Mouse (Mus musculus) myocyte (in vitro differentiated cells): Measurements from ENCODE around the gene Cd86. TPM values are rescaled to one million over a fixed set of nuclear protein-coding genes. Genes with fewer than 3 reads are reported as not detected.

Source experiments
- H3K27me3 ChIP-seq: one replicate; pipeline ENCODE4 v1.6.1; 2011; ENCODE audit not compliant: control insufficient read depth, insufficient read depth, insufficient read length
- H3K36me3 ChIP-seq: one replicate; pipeline ENCODE4 v1.6.1; 2011; ENCODE audit not compliant: control insufficient read depth, insufficient read depth
- H3K4me2 ChIP-seq: one replicate; pipeline ENCODE4 v1.6.1; 2011; ENCODE audit warnings: low read depth, control low read depth
- H3K4me3 ChIP-seq: one replicate; pipeline ENCODE4 v1.5.1; 2011; ENCODE audit warnings: mild to moderate bottlenecking, control low read depth, moderate library complexity
- H3K79me2 ChIP-seq: one replicate; pipeline ENCODE4 v1.6.1; 2011; ENCODE audit not compliant: control insufficient read depth, insufficient read depth
- H3ac ChIP-seq: one replicate; pipeline ENCODE4 v1.6.1; 2011; ENCODE audit not compliant: control insufficient read depth, insufficient read length
- CEBPB ChIP-seq: IDR thresholded peaks from 2 replicates; pipeline ENCODE4 v1.6.1; 2011; ENCODE audit warnings: mild to moderate bottlenecking, moderate library complexity; ENCODE audit not compliant: poor library complexity, insufficient read depth, severe bottlenecking
- E2F4 ChIP-seq: IDR thresholded peaks from one replicate; pipeline ENCODE4 v1.6.1; 2011; ENCODE audit warnings: mild to moderate bottlenecking, control low read depth, moderate library complexity; ENCODE audit not compliant: insufficient read depth
- MAX ChIP-seq: IDR thresholded peaks from one replicate; pipeline ENCODE4 v1.6.1; 2011; ENCODE audit warnings: low read depth, mild to moderate bottlenecking, control low read depth
- MYOD1 ChIP-seq, 3 experiments: IDR thresholded peaks; one replicate each; pipeline ENCODE4 v1.6.1; 2011; ENCODE audit warnings: control low read depth in 2 of 3, low read depth in 2 of 3, mild to moderate bottlenecking in 2 of 3, moderate library complexity in 1 of 3; ENCODE audit not compliant: insufficient read length in 2 of 3, control insufficient read depth in 1 of 3
- MYOG ChIP-seq, 3 experiments: IDR thresholded peaks; one replicate each; pipeline ENCODE4 v1.6.1; 2011; ENCODE audit warnings: control low read depth in 2 of 3, low read depth in 2 of 3, mild to moderate bottlenecking in 2 of 3; ENCODE audit not compliant: insufficient read length in 2 of 3, control insufficient read depth in 1 of 3, insufficient read depth in 1 of 3
- POLR2A ChIP-seq: IDR thresholded peaks from one replicate; pipeline ENCODE4 v1.6.1; 2011; ENCODE audit warnings: low read depth, mild to moderate bottlenecking, control low read depth, moderate library complexity; ENCODE audit not compliant: insufficient read length
- POLR2AphosphoS2 ChIP-seq: IDR thresholded peaks from one replicate; pipeline ENCODE4 v1.6.1; 2011; ENCODE audit warnings: low read depth, control low read depth; ENCODE audit not compliant: insufficient read length
- REST ChIP-seq: IDR thresholded peaks from one replicate; pipeline ENCODE4 v1.6.1; 2011; ENCODE audit warnings: mild to moderate bottlenecking, control low read depth, moderate library complexity; ENCODE audit not compliant: insufficient read depth, insufficient read length
- SRF ChIP-seq: IDR thresholded peaks from one replicate; pipeline ENCODE4 v1.6.1; 2011; ENCODE audit warnings: low read depth; ENCODE audit not compliant: control insufficient read depth, insufficient read length
- TCF12 ChIP-seq: IDR thresholded peaks from one replicate; pipeline ENCODE4 v1.6.1; 2011; ENCODE audit warnings: mild to moderate bottlenecking, control low read depth; ENCODE audit not compliant: poor library complexity, insufficient read depth, severe bottlenecking
- TCF3 ChIP-seq: IDR thresholded peaks from one replicate; pipeline ENCODE4 v1.6.1; 2011; ENCODE audit warnings: low read depth, control low read depth; ENCODE audit not compliant: insufficient read length
- USF1 ChIP-seq: IDR thresholded peaks from one replicate; pipeline ENCODE4 v1.6.1; 2011; ENCODE audit warnings: low read depth, mild to moderate bottlenecking, control low read depth, moderate library complexity
- polyA plus RNA-seq: library from polyadenylated mRNA; unstranded; fragments of >200 nt; fragmentation: generic; extraction: Trizol; gene quantifications from one replicate; pipeline ENCODE4 v1.2.1, GENCODE M21; 2012; ENCODE audit warnings: missing spikeins

Gene Cd86
- polyA plus RNA-seq, 1 experiment: not detected

DNA sequence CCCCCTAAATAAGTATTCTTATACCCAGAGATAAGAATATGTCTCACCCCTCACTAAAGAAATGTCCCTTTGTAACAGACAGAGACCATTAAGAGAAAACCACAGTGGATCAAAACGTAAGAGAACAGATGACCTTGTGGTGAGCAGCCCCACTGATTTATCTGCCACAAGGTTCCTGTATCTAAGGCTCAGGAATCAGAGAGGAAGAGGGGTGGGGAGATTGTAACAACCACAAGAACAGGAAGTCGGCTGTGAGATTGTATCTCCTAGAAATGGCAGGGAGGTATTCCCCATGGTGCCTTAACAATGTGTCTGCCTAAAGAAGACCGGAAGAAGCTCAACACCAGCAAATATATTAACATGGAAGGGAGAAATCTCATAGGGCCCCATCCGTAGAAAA is 77.9 kb downstream of the Cd86 start:
- Histone ChIP-seq H3ac (no peak overlapping the region), H3K4me2 (no peak overlapping the region), H3K79me2 (no peaks in the 10 kb centered on the region), H3K4me3 (no peak overlapping the region), H3K36me3 (no peaks in the 10 kb centered on the region), H3K27me3 (no peaks in the 10 kb centered on the region)
- TF ChIP-seq MAX (no peak), REST (no peak), E2F4 (no peak), POLR2AphosphoS2 (no peak), SRF (no peak), MYOG (IDR thresholded peaks at IDR 0.05; ENCODE audit: control insufficient read depth in 1 of 3, insufficient read depth in 1 of 3, insufficient read length in 2 of 3, low read depth in 2 of 3) (no peak), TCF12 (no peak), MYOD1 (IDR thresholded peaks at IDR 0.05; ENCODE audit: control insufficient read depth in 1 of 3, insufficient read length in 2 of 3, low read depth in 2 of 3) (no peak), CEBPB (no peak), TCF3 (no peak), USF1 (no peak), POLR2A (no peak)

DNA sequence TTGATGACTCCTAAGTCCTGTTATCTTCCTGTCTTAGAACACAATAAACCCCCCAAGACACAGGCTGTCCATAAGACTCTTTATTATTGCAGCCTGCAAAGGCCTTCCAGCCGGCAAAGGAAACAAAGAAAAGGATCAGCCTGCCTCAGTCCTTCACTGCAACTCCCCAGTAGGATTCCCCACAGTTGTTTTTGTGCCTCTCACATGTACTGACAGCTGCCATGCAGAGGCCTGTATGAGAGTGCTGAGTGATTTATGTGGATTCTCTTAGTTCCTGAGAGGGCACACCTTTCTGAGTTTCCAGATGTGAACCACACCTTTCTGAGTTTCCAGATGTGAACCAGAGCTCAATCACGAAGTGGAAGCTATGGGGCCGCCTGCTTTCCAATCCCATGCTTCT is 83.8 kb downstream of the Cd86 start:
- TF ChIP-seq CEBPB (no peak), TCF12 (no peak), MAX (no peak), REST (no peak), E2F4 (no peak), SRF (no peak), POLR2AphosphoS2 (no peak), MYOD1 (IDR thresholded peaks at IDR 0.05; ENCODE audit: control insufficient read depth in 1 of 3, insufficient read length in 2 of 3, low read depth in 2 of 3) (no peak), TCF3 (no peak), USF1 (no peak), POLR2A (no peak), MYOG (IDR thresholded peaks at IDR 0.05; ENCODE audit: control insufficient read depth in 1 of 3, insufficient read depth in 1 of 3, insufficient read length in 2 of 3, low read depth in 2 of 3) (no peak)
- H3K79me2 ChIP-seq: no peaks in the 10 kb centered on the region

GRCm38 (mm10) chr16:36571942-36572341 is 93.9 kb downstream of the Cd86 start:
- Histone ChIP-seq H3ac (no peak overlapping the region), H3K27me3 (no peaks in the 10 kb centered on the region), H3K4me2 (no peak overlapping the region), H3K36me3 (no peaks in the 10 kb centered on the region), H3K79me2 (no peaks in the 10 kb centered on the region), H3K4me3 (no peak overlapping the region)
- TF ChIP-seq TCF3: no peak
- no peak for TF ChIP-seq POLR2A
- TF ChIP-seq CEBPB: no peak
- no peak for TF ChIP-seq MAX
- no peak for TF ChIP-seq MYOG (IDR thresholded peaks at IDR 0.05; ENCODE audit: control insufficient read depth in 1 of 3, insufficient read depth in 1 of 3, insufficient read length in 2 of 3, low read depth in 2 of 3)
- no peak for TF ChIP-seq TCF12
- no peak for TF ChIP-seq E2F4
- no peak for TF ChIP-seq USF1
- TF ChIP-seq REST: no peak
- TF ChIP-seq SRF: no peak
- no peak for TF ChIP-seq POLR2AphosphoS2
- no peak for TF ChIP-seq MYOD1 (IDR thresholded peaks at IDR 0.05; ENCODE audit: control insufficient read depth in 1 of 3, insufficient read length in 2 of 3, low read depth in 2 of 3)

More for the DNA sequence above, 83.8 kb downstream of the Cd86 start:
- no peaks in the 10 kb centered on the region for H3K36me3 ChIP-seq
- H3K4me2 ChIP-seq: no peak overlapping the region
- no peak overlapping the region for H3ac ChIP-seq
- H3K27me3 ChIP-seq: no peaks in the 10 kb centered on the region
- H3K4me3 ChIP-seq: no peak overlapping the region

DNA sequence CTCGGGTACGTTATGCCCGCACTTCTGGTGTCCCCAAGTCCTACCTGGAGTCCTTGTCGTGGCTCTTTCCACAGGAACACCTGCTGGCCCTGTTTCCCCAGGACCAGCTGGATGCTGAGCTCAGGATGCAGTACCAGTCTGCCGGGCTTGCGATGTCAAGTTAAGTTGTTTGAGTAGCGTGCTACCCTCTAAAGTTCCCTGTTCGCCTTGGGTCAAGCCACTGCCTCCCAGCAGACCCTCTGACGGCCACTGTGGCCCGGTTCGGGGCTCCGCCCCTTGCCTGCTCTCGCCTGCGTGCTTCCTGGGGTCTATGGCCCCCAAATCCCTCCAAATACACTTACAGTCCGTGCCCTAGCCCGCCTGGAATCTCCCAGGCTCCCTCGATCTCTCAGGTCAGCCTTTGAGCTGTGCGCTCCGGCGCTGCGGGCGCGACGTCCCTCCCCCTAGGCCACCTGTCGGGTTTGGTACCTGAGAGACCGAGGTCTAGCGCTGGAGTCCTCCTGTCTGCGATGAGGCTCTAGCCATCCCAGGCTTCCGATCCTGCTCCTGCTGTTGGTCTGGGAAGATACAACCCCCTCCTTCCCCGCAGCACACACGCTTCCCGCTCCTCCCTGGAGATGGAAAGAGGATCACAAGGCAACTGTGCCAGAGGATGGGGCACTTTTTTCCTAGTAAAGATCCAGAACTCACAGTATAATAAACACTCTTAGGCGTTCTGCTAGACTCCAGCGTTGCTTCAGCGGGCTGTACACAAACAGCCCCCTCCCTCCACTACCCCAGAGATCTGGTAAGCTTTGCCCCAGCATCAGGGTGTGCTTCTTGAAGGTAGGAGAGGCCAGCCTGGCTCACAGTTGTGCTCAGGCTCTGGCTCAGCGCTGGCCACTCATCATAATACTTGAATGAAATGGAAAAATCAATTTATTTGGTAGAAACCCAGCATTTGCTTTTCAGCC is 104.2 kb downstream of the Cd86 start, which contains the start of gene Casr:
TSS of gene Casr (minus strand) at position 756 of the 953 bp plus-strand sequence.
- no peak within 1 kb of the TSS for H3K4me2 ChIP-seq
- H3ac ChIP-seq: no peak within 1 kb of the TSS
- TF ChIP-seq MAX: no peak
- TF ChIP-seq E2F4: no peak
- no peak for TF ChIP-seq MYOG (IDR thresholded peaks at IDR 0.05; ENCODE audit: control insufficient read depth in 1 of 3, insufficient read depth in 1 of 3, insufficient read length in 2 of 3, low read depth in 2 of 3)
- TF ChIP-seq TCF3: no peak
- no peak for TF ChIP-seq POLR2A
- no peak for TF ChIP-seq USF1
- no peak for TF ChIP-seq REST
- TF ChIP-seq CEBPB: no peak
- no peak for TF ChIP-seq TCF12
- TF ChIP-seq SRF: no peak
- TF ChIP-seq MYOD1 (IDR thresholded peaks at IDR 0.05; ENCODE audit: control insufficient read depth in 1 of 3, insufficient read length in 2 of 3, low read depth in 2 of 3): no peak
- no peaks in the 10 kb centered on the region for H3K27me3 ChIP-seq
- H3K36me3 ChIP-seq: no peaks in the 10 kb centered on the region
- no peaks in the 10 kb centered on the region for H3K79me2 ChIP-seq
- no peak within 1 kb of the TSS for H3K4me3 ChIP-seq
